Mouse (Mus musculus) bone marrow, adult 2 months (tissue): ENCODE measurements around the gene Hmbs.

Experiments
- CTCF ChIP-seq: fragments of 200-500 bp; IDR thresholded peaks from 2 replicates; pipeline ENCODE4 v1.5.1; 2011; ENCODE audit warnings: low read length, control low read depth; ENCODE audit not compliant: control insufficient read depth, insufficient read depth
- POLR2A ChIP-seq: fragments of 200-500 bp; IDR thresholded peaks from 2 replicates; pipeline ENCODE4 v1.6.1; 2011; ENCODE audit warnings: low read depth, mild to moderate bottlenecking, control low read depth, low read length, borderline replicate concordance; ENCODE audit not compliant: control insufficient read depth

DNA sequence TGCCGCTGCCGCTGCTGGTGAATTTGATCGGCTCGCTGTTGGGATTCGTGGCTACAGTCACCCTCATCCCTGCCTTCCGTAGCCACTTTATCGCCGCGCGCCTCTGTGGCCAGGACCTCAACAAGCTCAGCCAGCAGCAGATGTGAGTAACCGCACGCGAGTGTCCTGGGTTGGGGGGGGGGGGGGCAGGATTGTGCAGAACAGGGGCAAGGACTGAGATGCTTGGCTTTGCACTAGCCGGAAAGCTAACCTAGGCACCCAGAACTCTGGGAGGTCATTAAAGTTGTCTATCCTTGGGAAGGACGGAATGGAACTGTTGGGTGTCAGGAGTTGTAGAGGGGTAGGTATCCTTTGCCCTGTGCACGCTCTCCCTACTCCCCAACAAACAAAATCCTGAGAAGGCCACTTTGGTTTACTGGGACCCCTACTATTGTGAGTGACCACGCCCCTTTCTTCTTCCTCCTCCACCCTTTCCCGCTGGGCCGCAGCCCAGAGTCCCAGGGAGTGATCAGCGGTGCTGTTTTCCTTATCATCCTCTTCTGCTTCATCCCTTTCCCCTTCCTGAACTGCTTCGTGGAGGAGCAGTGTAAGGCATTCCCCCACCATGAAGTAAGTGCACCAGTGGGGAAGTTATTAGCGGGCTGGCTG lies 16.8 kb downstream of the Hmbs start:
- no peak for TF ChIP-seq CTCF
- TF ChIP-seq POLR2A, result peak; percentile 34; the same call in 1 of the 2 replicates
